Mouse (Mus musculus): ENCODE measurements around the gene Med24.
A peak's percentile ranks its signal among the peaks of the same experiment; 100 is the strongest.

Gene Med24

GRCm38 (mm10) chr11:98729119-98729588 lies at the start of gene Med24:
Gene Med24, minus strand, starts transcription at chr11:98729435.
- DNase-seq (ENCODE audit: low read depth), result peak; percentile 94

GRCm38 (mm10) chr11:98777888-98778287 lies 48.7 kb upstream of the Med24 start:
- DNase-seq (ENCODE audit: low read depth), result no peak

GRCm38 (mm10) chr11:98776843-98777590 lies 47.8 kb upstream of the Med24 start:
- no peak for DNase-seq (ENCODE audit: low read depth)

GRCm38 (mm10) chr11:98776052-98776764 lies 47.0 kb upstream of the Med24 start:
- DNase-seq (ENCODE audit: low read depth), result no peak

GRCm38 (mm10) chr11:98775348-98776051 lies 46.3 kb upstream of the Med24 start:
- DNase-seq (ENCODE audit: low read depth), result peak; percentile 82

GRCm38 (mm10) chr11:98774582-98775347 lies 45.5 kb upstream of the Med24 start, which contains the start of gene Nr1d1:
Gene Nr1d1, minus strand, starts transcription at chr11:98775333.
- no peak for DNase-seq (ENCODE audit: low read depth)

- peak; percentile 98 for DNase-seq (ENCODE audit: low read depth)
These were observed 44.5 kb upstream of the Med24 start for GRCm38 (mm10) chr11:98773635-98774295.

- peak; percentile 46 for DNase-seq (ENCODE audit: low read depth)
These were observed 43.5 kb upstream of the Med24 start for GRCm38 (mm10) chr11:98772667-98773171.

- no peak for DNase-seq (ENCODE audit: low read depth)
These were observed 42.8 kb upstream of the Med24 start for GRCm38 (mm10) chr11:98771844-98772525.

GRCm38 (mm10) chr11:98771131-98771530 lies 41.9 kb upstream of the Med24 start:
- no peak for DNase-seq (ENCODE audit: low read depth)

- no peak for DNase-seq (ENCODE audit: low read depth)
These were observed 41.1 kb upstream of the Med24 start for GRCm38 (mm10) chr11:98770096-98770975.

GRCm38 (mm10) chr11:98769007-98769954 lies 40.0 kb upstream of the Med24 start:
- DNase-seq (ENCODE audit: low read depth), result no peak

GRCm38 (mm10) chr11:98768127-98769006 lies 39.1 kb upstream of the Med24 start:
- no peak for DNase-seq (ENCODE audit: low read depth)

GRCm38 (mm10) chr11:98767713-98768112 lies 38.5 kb upstream of the Med24 start:
- no peak for DNase-seq (ENCODE audit: low read depth)

GRCm38 (mm10) chr11:98767276-98767675 lies 38.0 kb upstream of the Med24 start:
- DNase-seq (ENCODE audit: low read depth), result no peak

- no peak for DNase-seq (ENCODE audit: low read depth)
These were observed 37.6 kb upstream of the Med24 start for GRCm38 (mm10) chr11:98766816-98767215.

- DNase-seq (ENCODE audit: low read depth), result no peak
These were observed 37.1 kb upstream of the Med24 start for GRCm38 (mm10) chr11:98766346-98766745.
